Mouse (Mus musculus) megakaryocyte, adult 5-6 weeks (primary cell): ENCODE measurements around the gene Ncbp3. TPM values are rescaled to one million over a fixed set of nuclear protein-coding genes. Genes with fewer than 3 reads are reported as not detected.

ENCODE experiments used
- ATAC-seq: 2 replicates; pipeline ENCODE4 v1.8.0; 2016; ENCODE audit warnings: mild to moderate bottlenecking, inconsistent platforms; ENCODE audit not compliant: poor library complexity, severe bottlenecking
- total RNA-seq, 2 experiments: library from RNA; stranded (forward) in 1 of 2; stranded (reverse) in 1 of 2; fragments of 153-499, 151-499 nt in 1 of 2; fragments of 221-1000, 200-1000 nt in 1 of 2; gene quantifications; 2 replicates each; pipeline versions ENCODE4 v1.2.3 to v1.2.4; 2015 to 2017

Ncbp3 gene
- total RNA-seq, 2 experiments from 2014 or later = 8.1 to 11.4 TPM

GRCm38 (mm10) chr11:73134222-73134621, 86.6 kb downstream of the Ncbp3 start:
- ATAC-seq = no peak

GRCm38 (mm10) chr11:73136587-73136986, 89.0 kb downstream of the Ncbp3 start:
- ATAC-seq = no peak

- ATAC-seq = peak; percentile 30; the same call in 1 of the 2 replicates
These were observed 89.5 kb downstream of the Ncbp3 start for GRCm38 (mm10) chr11:73137116-73137515.

- peak; percentile 97 for ATAC-seq
These were observed 90.3 kb downstream of the Ncbp3 start, which contains the start of gene Haspin for GRCm38 (mm10) chr11:73137591-73138501. Gene Haspin (minus strand): TSS chr11:73138294.

Other genes starting within 250 kb of the Ncbp3 start
- gene Atp2a3, start 86.6 kb upstream of the Ncbp3 start, total RNA-seq (2015) = 83.5 and 92.8 TPM in 2 replicates
- 79.8 and 123 TPM in 2 replicates for gene Atp2a3, start 86.6 kb upstream of the Ncbp3 start, total RNA-seq (2017)
- gene P2rx1, start 48.7 kb upstream of the Ncbp3 start, total RNA-seq (2015) = 15.8 and 16.4 TPM in 2 replicates
- 9.8 and 10.4 TPM in 2 replicates for gene P2rx1, start 48.7 kb upstream of the Ncbp3 start, total RNA-seq (2017)
- 0.23 and 0.51 TPM in 2 replicates for gene Camkk1, start 28.8 kb upstream of the Ncbp3 start, total RNA-seq (2015)
- gene Camkk1, start 28.8 kb upstream of the Ncbp3 start, total RNA-seq (2017) = 0.94 and 1.2 TPM in 2 replicates
- 0.09 and 0.22 TPM in 2 replicates for gene Itgae, start 42.8 kb downstream of the Ncbp3 start, total RNA-seq (2015)
- 0.04 and 0.15 TPM in 2 replicates for gene Itgae, start 42.8 kb downstream of the Ncbp3 start, total RNA-seq (2017)
- 14.9 and 15.1 TPM in 2 replicates for gene Haspin, start 90.5 kb downstream of the Ncbp3 start, total RNA-seq (2015)
- gene Haspin, start 90.5 kb downstream of the Ncbp3 start, total RNA-seq (2017) = 19.2 and 21.8 TPM in 2 replicates
- not detected in 2 replicates for gene P2rx5, start 112.6 kb downstream of the Ncbp3 start, total RNA-seq (2015)
- not detected in 2 replicates for gene P2rx5, start 112.6 kb downstream of the Ncbp3 start, total RNA-seq (2017)
- 42.9 and 53.0 TPM in 2 replicates for gene Emc6, start 129.3 kb downstream of the Ncbp3 start, total RNA-seq (2015)
- 28.7 and 29.0 TPM in 2 replicates for gene Emc6, start 129.3 kb downstream of the Ncbp3 start, total RNA-seq (2017)
- 13.7 and 19.9 TPM in 2 replicates for gene Tax1bp3, start 129.3 kb downstream of the Ncbp3 start, total RNA-seq (2015)
- gene Tax1bp3, start 129.3 kb downstream of the Ncbp3 start, total RNA-seq (2017) = 16.8 and 18.5 TPM in 2 replicates
- 18.4 and 19.3 TPM in 2 replicates for gene Ctns, start 151.3 kb downstream of the Ncbp3 start, total RNA-seq (2015)
- gene Ctns, start 151.3 kb downstream of the Ncbp3 start, total RNA-seq (2017) = 21.0 and 23.3 TPM in 2 replicates
- 1.1 and 1.6 TPM in 2 replicates for gene Shpk, start 151.7 kb downstream of the Ncbp3 start, total RNA-seq (2015)
- gene Shpk, start 151.7 kb downstream of the Ncbp3 start, total RNA-seq (2017) = 1.1 and 2.2 TPM in 2 replicates
- not detected in 2 replicates for gene Trpv1, start 186.5 kb downstream of the Ncbp3 start, total RNA-seq (2015)
- not detected in 2 replicates for gene Trpv1, start 186.5 kb downstream of the Ncbp3 start, total RNA-seq (2017)
- not detected in 2 replicates for gene Trpv3, start 219.6 kb downstream of the Ncbp3 start, total RNA-seq (2015)
- gene Trpv3, start 219.6 kb downstream of the Ncbp3 start, total RNA-seq (2017) = not detected in 2 replicates